Mouse (Mus musculus) embryonic fibroblast, embryonic 13.5 days (primary cell): ENCODE measurements around the gene Slc3a1.

Source experiments
- CTCF ChIP-seq: IDR thresholded peaks from 2 replicates; pipeline ENCODE4 v1.5.1; 2011; ENCODE audit warnings: mild to moderate bottlenecking, control low read depth, low read length, moderate library complexity, borderline replicate concordance; ENCODE audit not compliant: insufficient read depth
- POLR2A ChIP-seq: IDR thresholded peaks from 2 replicates; pipeline ENCODE4 v1.6.1; 2011; ENCODE audit warnings: low read depth, mild to moderate bottlenecking, control low read depth, low read length, moderate library complexity

GRCm38 (mm10) chr17:84995844-84996243 lies 32.3 kb upstream of the Slc3a1 start:
- TF ChIP-seq POLR2A, result no peak
- TF ChIP-seq CTCF, result no peak
